Mouse (Mus musculus) T-helper 17 cell (primary cell): ENCODE measurements around the gene Anxa6.
"Not testable (repeated sequence)": the region's sequence is repeated elsewhere in the genome, so short reads cannot be mapped to it uniquely, and the experiment has no call there.

ENCODE experiments used
- in situ Hi-C, 2 experiments: fragments of 300-600 bp; cut with MboI, MseI; formaldehyde crosslinking; loops; 1 replicate in 1 of 2; 2 replicates in 1 of 2; pipeline ENCODE4 v1.15.1; 2025; ENCODE audit warnings: high pct_unique_total_duplicates in 2 of 2

Gene Anxa6

DNA sequence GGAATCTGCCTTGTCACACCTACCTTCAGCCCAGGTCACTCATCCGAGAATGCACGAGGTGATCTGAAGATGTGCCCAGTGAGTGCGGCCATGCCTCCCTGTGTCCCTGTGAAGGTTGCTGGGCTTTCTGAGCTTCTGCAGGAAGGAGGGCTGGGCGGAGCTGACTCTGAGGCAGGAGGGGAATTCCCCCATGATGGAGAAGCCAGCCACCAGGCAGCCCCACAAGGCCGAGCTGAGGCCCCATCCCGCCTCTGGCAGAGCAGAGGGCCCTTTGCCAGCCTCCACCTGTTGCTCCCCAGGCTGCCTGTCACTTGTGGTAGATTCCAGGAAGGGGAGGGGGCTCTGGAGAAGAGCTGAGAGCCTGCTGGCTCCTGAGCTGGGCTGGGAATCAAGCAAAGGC lies 70.4 kb downstream of the Anxa6 start, which contains the start of gene Tnip1:
Tnip1 (minus strand) TSS at position 108 of the 400 bp plus-strand sequence.
- in situ Hi-C loops = no loop called here

DNA sequence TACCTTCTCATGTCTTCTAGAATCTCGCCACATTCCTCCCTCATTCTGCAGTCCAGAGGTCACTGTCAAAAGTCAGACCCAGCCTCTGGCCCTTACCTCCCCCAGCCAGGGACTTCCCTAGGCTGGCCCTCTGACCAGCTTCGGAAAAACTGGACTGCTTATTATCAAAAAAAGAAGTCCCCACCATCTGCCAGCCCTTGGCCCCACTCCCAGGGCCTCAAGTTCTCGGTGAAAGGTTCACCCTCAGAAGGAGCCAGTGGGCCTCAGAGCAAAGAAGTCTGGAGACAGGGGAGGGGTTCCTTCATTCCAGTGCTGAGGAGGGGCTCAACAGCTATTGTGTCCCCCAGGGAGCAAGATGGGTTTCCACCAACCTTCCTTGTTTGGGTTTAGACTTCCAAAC lies 71.3 kb downstream of the Anxa6 start:
- in situ Hi-C loops = no loop called here

DNA sequence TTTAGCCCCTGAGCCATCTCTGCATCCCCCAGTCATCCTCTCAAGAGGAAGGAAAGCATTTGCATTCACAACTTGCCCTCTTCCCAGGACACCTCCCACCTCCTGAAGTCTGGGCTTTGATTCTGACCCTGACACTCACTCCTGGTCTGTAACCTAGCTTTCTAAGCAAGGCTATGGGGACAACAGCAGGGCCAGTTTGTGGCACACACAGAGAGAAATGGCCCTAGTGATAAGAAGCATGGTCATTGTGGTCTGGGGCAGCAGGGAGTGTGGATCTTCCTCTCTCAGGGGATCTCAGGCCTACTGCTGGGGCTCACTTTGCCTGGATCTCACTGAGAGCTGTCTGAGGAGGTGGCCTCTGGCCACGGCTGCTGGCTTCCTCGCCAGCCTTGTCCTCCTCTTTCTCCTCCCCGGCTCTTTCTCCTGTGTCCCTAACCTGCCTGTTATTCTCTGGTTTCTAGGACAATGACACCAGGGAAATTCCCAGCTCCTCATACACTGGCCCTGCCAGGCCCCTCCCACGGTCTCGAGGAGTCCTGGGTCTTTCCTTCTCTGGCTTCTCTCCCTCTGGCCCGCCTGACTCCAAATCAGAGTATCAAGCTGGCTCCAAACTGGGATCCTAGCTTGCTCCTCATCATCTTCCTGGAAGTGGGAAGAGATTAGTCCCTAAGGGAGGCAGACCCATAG lies 71.9 kb downstream of the Anxa6 start:
- in situ Hi-C loops = no loop called here

DNA sequence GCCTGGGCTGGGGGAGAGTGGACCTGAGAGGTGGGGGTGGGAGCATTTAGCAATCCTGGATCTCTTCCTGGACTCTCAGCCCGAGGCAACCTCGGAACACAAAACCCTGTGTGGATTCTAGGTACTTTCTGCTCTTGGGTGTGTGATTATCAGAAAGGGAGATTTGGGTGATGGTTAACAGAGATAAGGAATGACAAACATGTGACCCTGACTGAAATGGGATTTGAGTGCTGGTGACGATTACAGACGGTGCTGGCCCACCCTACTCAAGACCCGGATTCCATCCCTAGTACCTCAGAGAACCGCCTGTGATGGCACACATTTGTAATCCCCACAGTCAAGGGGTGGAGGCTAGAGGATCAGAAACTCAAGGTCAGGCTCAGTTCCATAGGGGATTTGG lies 73.0 kb downstream of the Anxa6 start:
- in situ Hi-C loops = no loop called here

DNA sequence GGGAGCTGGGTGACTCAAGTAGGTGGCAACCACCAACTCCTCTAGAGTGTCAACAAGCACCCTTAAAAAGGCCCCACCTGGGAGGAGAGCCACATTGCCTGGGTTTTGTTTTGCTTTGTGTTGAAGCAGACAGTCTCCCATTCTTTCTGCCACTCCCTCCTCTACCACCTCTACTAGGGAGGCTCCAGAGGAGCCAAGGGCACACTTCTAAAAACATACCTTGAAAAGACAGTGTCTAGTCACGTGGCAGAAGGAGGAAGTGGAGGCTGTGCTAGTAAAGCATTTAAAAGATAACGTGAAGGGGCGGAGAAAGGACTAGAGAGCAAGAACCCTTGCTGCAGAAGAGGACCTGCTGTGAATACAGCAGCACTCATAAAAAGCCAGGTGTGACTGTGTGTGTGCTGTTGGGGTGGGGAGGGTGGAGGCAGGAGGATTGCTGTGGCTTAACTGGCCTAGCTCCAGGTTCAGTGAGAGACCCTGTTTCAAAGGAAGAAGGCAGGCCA lies 74.6 kb downstream of the Anxa6 start:
- in situ Hi-C loops = no loop called here

DNA sequence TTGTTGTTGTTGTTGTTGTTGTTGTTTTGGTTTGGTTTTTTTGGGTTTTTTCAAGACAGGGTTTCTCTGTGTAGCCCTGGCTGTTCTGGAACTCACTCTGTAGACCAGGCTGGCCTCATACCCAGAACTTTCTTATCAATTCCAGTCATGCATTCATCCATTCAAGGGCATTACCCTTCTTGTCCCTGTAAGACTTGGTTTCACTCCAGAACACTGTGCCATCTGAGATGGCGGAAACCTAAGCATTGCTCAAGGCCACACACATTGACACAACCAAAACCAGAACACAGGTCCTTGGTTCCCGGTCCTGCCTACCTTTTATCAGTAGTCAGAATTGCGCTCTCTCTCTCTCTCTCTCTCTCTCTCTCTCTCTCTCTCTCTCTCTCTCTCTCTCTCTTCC lies 75.5 kb downstream of the Anxa6 start:
- in situ Hi-C loops = not testable (repeated sequence)

DNA sequence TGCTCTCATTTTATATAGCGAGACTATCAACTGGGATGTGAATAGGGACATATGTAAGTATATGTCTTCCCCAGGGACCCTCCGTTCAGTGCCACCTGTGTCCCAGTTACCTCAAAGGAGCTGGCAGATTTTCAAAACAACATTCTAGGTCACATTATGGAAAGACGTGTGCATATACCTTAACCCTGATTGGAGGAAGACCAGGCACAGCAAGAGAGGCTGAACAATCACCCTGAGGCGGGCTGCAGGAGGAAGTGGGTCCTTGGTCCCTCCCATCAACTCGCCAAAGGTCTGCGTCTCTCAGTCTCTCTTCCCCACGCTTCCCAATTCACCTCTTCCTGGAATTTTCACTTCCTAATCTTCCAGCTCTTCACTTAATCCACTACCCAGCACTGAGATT lies 76.3 kb downstream of the Anxa6 start:
- in situ Hi-C loops = no loop called here

DNA sequence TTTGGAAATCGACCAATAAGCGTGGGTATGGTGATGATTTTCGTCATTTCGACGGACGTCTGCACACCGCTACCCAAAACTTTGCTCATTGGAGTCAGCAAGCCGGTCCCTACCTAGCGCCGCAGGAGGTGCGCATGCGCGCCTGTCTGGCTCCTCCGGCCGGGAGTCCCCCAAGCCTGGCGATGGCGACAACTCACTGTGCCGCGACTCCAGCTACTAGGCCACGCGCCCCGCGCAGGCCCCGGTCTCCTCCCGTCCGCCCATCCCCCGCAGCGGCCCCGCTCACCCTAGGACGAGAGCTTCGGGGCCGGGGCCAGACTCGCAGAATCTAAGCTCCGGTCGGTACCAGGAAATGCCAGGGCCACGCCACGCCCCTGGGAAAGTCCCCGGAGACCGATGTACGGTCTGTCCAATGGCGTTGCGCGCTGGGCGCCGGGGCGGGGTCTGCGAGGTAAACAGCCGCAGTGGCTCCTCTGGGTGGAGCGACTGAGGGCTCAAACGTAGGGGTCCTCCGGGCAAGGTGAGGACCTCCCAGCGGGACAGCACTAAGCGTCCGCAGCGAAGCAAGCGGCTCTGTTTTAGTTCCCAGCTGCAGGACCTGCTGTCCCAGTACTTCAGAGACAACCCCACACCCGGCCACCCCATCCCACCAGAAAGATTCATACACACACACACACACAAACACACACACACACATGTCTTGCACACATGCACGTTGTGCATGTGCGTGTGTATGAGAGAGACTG lies 77.3 kb downstream of the Anxa6 start:
- in situ Hi-C loops = no loop called here

DNA sequence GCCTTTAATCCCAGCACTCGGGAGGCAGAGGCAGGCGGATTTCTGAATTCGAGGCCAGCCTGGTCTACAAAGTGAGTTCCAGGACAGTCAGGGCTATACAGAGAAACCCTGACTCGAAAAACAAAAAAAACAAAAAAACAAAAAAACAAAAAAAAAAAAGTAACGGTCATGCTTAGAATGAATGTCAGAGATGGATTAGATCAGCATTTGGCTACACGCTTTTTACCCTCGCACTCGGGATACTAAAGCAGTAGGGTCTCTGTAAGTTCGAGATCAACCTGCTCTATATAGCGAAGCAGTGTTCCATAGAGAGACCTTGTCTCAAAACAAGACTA lies 77.9 kb downstream of the Anxa6 start:
- in situ Hi-C loops = not testable (repeated sequence)

DNA sequence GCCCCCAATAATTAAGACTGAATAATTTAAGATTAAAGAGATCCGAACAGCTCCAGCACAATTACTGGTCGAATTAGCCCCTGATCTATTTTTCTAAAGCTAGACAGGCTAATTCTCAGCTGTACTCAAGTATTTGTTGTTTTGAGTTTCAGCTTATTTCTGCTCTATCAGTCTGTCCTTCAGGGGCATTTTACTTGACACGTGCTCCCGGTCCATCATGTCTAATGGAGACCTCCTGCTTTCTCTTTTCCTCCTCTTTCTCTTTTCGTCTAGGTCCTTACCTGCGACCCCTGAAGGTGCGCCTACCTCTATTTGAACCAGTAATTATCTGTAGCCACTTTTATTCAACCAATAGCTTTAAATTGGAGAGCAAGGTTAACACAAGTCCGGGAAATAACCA lies 78.5 kb downstream of the Anxa6 start:
- in situ Hi-C loops = no loop called here

DNA sequence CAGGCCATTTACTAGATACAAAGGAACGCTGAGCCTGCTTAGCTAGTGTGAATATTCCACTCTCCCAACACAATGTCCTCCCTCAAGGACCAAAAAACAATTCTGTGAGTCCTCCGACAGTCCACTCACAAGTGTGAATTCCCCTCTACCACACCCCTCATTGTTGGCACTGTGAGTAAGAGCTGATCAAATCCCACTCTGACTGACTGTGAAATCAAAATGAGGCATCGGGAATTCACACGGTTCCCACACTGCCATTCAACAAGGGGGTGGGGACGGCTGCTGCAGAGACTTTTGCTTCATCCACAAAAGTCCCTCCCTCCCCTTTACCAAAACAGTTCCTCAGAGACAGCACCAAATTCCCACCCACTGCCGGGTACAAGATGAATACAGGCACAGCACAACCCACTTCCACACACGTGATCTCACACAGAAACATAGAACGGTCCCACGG lies 79.2 kb downstream of the Anxa6 start:
- in situ Hi-C loops = no loop called here

DNA sequence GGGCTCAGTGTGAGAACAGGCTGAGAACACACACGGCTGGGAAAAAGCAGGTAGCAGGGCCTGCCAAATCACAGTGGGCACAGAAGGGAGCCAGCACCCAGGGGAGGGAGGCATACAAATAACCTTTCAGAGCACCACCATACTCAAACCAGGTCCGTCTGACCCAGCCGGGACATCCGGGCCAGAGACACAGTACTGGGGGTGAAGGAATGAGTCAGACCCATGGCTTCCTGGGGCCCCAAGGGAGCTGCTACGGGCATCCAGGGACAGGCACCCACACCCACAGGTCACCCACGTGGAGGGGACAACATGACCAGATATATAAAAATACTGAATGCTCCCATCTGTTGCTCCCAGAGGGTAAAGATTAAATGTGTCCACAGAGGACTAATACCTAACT lies 80.6 kb downstream of the Anxa6 start:
- in situ Hi-C loops = no loop called here

DNA sequence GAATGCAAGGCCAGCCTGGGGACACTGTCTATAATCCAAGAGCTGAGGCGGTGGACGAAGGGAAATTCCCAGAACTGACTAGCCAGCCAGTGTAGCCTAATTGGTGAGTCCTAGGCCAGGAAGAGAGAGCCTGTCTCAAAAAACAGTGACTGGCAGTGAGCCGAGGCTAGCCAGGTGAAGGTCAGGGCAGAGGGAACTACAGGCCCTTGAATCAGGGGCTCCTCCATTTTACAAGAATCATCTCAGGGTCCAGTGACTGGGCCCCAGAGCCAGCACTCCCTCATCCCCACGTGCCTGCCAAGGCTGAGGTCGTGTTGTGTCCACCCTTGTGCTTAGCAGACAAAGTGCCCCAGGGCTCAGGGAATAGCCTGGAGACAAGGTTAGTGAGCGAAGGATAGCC lies 82.6 kb downstream of the Anxa6 start:
- in situ Hi-C loops = no loop called here

DNA sequence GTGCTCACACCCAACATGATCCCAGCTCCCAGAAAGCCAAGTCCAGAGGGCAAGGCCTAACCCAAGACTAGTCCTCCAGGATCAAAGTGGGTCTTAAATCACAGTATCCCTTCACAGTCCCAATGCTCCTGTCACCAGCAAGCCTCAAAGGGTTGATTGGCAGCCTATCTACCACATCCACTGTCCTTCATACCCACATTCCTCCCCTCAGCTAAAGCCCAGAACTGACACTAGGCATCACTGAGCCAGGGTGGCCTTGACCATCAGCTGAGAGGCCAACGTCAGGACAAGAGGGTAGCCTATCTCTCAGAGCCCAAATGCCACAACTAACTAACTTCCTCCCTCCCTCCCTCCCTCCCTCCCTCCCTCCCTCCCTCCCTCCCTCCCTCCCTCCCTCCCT lies 83.5 kb downstream of the Anxa6 start:
- in situ Hi-C loops = no loop called here

DNA sequence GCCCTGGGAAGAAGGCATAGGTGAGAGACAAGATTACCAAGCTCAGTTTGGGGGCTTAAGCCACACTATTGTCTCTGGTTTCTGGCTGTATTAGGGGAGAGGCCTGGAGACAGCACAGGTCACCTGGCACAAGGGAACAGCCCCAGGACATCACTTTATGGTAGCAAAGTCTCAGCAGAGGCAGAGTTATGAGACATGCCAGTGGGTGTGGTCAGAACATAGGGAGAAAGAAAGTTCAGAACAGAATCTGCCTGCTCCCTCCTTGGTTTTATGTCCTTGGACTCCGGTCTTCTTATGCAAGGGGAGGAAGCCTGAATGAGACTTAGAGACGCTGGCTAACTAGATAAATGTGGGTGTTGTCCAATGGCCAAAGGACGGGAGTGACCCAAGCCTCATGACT lies 88.5 kb downstream of the Anxa6 start:
- in situ Hi-C loops = no loop called here

DNA sequence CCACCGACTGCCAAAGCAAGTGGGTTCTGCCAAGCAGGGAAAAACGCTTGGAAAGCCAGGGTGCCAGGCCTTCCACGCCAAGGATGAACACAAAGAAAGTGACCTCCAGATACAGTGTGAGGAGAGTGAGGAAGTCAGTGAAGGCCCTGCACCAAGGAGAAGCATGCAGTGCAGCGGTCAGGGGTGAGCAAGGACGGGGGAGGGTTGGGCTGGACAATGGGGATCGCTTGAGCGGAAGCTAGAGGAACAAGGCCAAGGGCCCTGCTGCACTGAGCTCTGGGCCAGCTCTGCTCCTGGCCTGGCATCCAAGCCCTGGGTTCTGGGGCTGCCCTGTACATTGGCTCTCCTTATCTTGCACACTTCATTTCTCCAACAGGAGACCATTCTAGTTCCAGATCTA lies 93.2 kb downstream of the Anxa6 start:
- in situ Hi-C loops = no loop called here

DNA sequence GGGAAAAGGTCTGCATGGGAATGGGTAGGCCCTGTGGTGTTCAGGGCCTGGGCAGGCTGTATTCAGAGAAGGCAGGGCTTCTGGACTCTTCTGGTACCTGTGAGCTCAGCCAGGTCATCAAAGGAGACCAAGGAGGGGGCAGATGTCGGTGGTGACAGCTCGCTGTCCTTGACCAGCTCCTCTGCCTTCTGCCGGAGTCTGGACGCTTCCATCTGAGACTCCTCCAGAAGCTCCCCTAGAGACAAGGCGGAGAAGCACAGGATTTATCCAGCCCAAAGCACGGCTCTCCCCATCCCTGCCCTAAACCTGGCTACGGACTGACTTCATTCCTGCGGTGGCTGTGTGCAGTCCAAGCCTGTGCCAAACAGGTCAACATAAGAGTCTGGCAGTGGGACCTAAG lies 93.7 kb downstream of the Anxa6 start:
- in situ Hi-C loops = no loop called here

DNA sequence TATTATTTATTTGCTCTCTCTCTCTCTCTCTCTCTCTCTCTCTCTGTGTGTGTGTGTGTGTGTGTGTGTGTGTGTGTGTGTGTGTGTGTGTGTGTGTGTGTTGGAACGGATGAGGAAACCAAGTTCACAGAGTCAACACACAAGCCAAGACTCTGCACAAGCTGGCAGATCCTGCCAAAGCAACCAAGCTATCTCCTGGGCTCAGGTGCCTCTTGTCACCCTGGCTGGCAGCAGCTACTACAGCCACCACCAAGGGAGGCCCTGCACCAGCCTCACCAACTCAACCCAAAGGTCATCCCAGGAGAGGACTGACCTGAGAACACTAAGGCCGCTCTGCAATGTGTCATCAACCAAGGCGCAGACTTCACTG lies 96.5 kb downstream of the Anxa6 start:
- in situ Hi-C loops = no loop called here

DNA sequence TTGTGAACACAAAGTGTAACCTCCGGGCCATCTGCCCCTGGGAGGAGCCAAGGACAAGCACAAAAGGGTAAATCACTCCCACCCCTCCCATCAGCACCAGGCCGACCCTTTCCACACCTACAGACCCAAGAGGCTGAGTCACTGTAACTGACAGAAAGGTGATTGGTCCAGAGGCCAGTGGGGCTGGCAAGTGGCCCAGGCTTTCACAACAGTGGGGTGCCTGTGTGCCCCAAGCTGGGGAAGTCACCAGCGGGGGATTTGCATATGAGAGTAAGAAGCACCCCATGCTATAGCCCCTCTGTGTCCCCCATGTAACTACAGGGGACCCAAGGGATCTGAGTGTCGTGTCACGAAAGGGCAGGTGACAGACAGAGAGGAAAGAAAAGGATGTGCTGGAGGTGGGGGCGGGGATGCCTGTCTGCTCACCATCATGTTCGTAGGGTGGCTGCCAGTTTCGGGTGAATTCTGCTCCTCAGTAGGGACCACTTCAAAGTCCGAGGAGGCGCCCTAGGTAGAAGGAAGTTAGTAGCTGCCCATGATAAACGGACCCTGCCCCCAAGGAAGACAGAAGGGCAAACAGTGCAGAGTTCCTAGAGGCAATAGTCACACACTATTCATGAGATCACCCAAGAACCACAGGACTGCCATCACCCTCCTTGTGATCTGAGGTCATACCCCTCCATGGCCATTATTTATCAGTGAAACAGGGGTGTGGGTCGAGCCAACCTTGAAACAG lies 97.0 kb downstream of the Anxa6 start:
- in situ Hi-C loops = no loop called here

DNA sequence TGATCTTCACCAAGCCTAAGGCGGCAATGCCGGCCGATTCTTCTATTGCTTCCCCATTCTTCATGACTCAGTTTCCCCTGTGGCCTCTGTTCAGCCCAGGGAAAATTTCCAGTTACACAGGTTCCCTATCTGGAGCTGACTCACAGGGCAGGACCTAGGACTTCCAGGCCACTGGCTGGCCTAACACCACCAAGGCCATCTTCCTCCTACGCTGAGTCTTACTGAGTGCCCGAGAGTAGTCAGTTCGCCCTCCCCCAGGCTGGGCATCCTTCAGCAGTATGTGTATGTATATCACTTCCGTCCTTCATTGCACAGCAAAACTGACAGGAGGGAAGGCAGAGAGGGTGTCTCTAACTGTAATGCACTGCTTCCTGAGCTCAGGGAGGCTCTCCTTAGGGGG lies 99.0 kb downstream of the Anxa6 start:
- in situ Hi-C loops = loop anchor here (5.0 kb wide), 2 partner anchors 48 to 108 kb away; no protein-coding TSS in a partner anchor

DNA sequence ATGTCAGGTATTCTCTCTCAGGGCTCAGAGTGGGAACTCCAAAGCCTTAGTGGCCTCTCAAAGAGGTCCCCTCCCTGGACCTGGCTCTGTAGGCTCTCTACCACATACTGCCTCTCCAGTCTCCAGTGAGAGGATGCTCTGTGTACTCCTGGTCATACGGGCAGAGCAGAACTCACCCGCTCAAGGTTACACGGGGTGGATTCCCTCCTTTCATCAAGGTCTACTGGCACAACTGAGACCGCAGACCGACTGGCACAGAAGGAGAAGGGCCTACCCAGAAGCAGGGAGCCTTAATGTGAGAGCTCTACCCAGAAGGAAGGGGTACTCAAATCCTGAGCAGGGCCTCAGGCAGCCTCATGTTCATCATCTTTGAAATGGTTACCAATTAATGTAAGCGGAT lies 100.7 kb downstream of the Anxa6 start:
- in situ Hi-C loops = loop anchor here (5.0 kb wide), 2 partner anchors 50 to 110 kb away; no protein-coding TSS in a partner anchor

DNA sequence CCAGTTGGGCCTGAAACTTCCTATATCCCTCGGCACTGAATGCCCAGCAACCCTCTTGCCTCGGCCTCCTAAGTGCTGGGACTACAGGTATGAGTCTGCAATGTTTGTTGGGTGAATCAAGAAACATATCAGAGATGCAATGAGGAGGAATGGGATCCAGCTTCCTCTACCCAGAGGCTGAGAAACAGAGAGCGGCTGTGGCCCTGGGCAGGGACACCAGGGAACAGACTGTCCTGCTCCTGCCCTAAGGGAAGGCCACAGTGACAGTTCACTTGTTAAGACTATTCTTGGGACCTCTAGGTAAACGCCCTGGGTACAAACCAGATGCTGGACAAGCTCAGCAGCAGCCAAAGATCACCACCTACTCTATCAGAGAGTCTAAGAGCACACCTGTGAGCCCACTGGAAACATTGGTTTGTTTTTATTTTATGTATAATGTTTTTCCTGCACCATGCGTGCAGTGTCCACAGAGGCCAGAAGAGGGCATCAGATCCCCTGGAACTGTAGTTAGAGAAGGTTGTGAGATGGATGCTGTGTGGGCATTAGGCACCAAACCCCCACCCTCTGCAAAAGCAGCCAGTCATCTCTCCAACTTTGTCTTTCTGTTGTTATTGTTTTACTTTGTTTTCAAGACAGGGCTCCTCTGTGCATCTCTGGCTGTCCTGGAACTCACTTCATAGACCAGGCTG lies 101.7 kb downstream of the Anxa6 start:
- in situ Hi-C loops = loop anchor here (5.0 kb wide), 2 partner anchors 51 to 111 kb away; no protein-coding TSS in a partner anchor
